Comparison of ENCODE assay signal across 10 mouse cellular contexts in the genomic region with DNA sequence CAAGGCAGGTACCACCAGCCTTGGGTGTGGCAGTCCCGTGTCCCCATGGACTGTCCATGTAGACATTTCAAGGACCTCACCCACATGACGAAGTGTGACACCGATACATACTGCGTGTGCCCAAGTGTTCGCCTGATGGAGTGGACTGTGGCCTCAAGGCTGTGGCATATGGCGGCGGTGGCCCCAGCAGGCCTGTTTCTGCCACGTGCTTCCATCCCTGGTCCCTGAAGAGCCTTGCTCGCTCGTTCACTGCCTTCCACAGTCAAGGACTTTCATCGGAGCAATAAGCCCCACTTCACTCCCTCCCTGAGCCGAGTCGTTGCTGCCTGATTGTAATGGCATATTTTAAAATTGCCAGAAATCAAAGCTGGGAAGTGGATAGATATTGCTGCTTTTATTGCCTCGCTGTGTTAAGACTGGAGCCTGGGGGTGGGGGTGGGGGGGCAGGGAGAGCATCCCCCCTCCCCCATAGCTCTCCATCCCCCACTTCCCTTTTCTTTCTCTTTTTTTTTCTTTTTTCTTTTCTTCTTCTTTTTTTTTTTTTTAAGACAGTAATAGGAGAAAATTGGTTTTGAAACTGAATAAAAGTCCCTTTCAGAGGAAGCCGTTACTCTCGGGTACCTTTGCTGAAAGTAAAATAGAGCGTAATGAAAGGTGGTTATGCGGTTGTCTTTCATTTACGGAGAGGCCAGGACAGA. TPM values are rescaled to one million over a fixed set of nuclear protein-coding genes. Genes with fewer than 3 reads are reported as not detected.
DNase-seq lines count a peak whose midpoint lies in the region; ATAC-seq and TF ChIP-seq lines count a peak whose summit lies in the region.
"Had no signal": no experiment of that assay in that cellular context is flagged by ENCODE, and none has a peak within 500 bp of the region (broad histone marks: within the 10 kb centered on the region; RNA-seq: fewer than 3 reads in every experiment).

No protein-coding gene starts in this region.

- H3K36me3 ChIP-seq in forebrain, embryonic 13.5 days (ENCODE audit: poor library complexity, severe bottlenecking), result peaks cover 19% of the 10 kb centered on the region
- no peaks in the 10 kb centered on the region for H3K36me3 ChIP-seq in limb, embryonic 13.5 days
- H3K36me3 ChIP-seq in neural tube, embryonic 15.5 days, result 0 out of 2 replicates have a peak, but pooled peaks cover 5% of the 10 kb centered on the region

- TF ChIP-seq CTCF in cerebellum, adult 2 months (IDR thresholded peaks at IDR 0.05; ENCODE audit: borderline replicate concordance, insufficient read depth, low read depth, low read length), result no peak

- TF ChIP-seq POLR2A in cerebellum, adult 2 months (IDR thresholded peaks at IDR 0.05; ENCODE audit: borderline replicate concordance, insufficient read depth, low read length), result no peak

- DNase-seq in retina, postnatal 1 day, result peak; percentile 35
- no peak for DNase-seq in retina, embryonic 14.5 days (ENCODE audit: low spot score)
- DNase-seq in urinary bladder, adult 18-20 months (ENCODE audit: low spot score in 2 of 2), result no peak
- DNase-seq in cerebellum, adult 2 months, result no peak
- DNase-seq: heart, adult 2 months; right cerebral cortex, postnatal 4 days had no signal

- WGBS in forebrain, embryonic 13.5 days, result 32% methylated on average over 19 of the region's 19 CpGs
- WGBS in limb, embryonic 13.5 days, result 37% methylated on average over 19 of the region's 19 CpGs
- WGBS in neural tube, embryonic 15.5 days, result 23% methylated on average over 19 of the region's 19 CpGs
- 78% methylated on average over 19 of the region's 19 CpGs for WGBS in cerebellum, adult 2 months

- peak overlapping the region; percentile 43 for H3K4me2 ChIP-seq in forebrain, embryonic 13.5 days
- peak overlapping the region; percentile 17 for H3K4me2 ChIP-seq in limb, embryonic 13.5 days (replicated peaks)
- peak overlapping the region; percentile 9; the same call in 1 of the 2 replicates for H3K4me2 ChIP-seq in neural tube, embryonic 15.5 days

- no peak overlapping the region for H3K9ac ChIP-seq in forebrain, embryonic 13.5 days
- H3K9ac ChIP-seq in limb, embryonic 13.5 days, result no peak overlapping the region
- H3K9ac ChIP-seq in neural tube, embryonic 15.5 days (replicated peaks), result no peak overlapping the region

- H3K27ac ChIP-seq in forebrain, embryonic 13.5 days, result peak overlapping the region; percentile 73
- no peak overlapping the region for H3K27ac ChIP-seq in limb, embryonic 13.5 days
- H3K27ac ChIP-seq in neural tube, embryonic 15.5 days (replicated peaks), result peak overlapping the region; percentile 76
- no peak overlapping the region for H3K27ac ChIP-seq in cerebellum, adult 2 months (ENCODE audit: insufficient read depth, low read length)
- H3K27ac ChIP-seq: heart, adult 2 months had no signal

- no peaks in the 10 kb centered on the region for H3K9me3 ChIP-seq in forebrain, embryonic 13.5 days (replicated peaks)
- H3K9me3 ChIP-seq in limb, embryonic 13.5 days, result no peaks in the 10 kb centered on the region
- no peaks in the 10 kb centered on the region for H3K9me3 ChIP-seq in neural tube, embryonic 15.5 days (replicated peaks)

- H3K27me3 ChIP-seq in forebrain, embryonic 13.5 days, result peaks cover 2% of the 10 kb centered on the region; the same call in 1 of the 2 replicates
- H3K27me3 ChIP-seq in limb, embryonic 13.5 days, result peaks cover 17% of the 10 kb centered on the region; the same call in 1 of the 2 replicates
- no peaks in the 10 kb centered on the region for H3K27me3 ChIP-seq in neural tube, embryonic 15.5 days (replicated peaks)
- H3K27me3 ChIP-seq in cerebellum, adult 2 months (ENCODE audit: control insufficient read depth, insufficient read depth, low read length), result no peaks in the 10 kb centered on the region

- no peak overlapping the region for H3K4me3 ChIP-seq in forebrain, embryonic 13.5 days
- no peak overlapping the region for H3K4me3 ChIP-seq in limb, embryonic 13.5 days
- H3K4me3 ChIP-seq in neural tube, embryonic 15.5 days (replicated peaks), result no peak overlapping the region
- no peak overlapping the region for H3K4me3 ChIP-seq in cerebellum, adult 2 months (replicated peaks; ENCODE audit: insufficient read depth, low read depth, low read length)
- H3K4me3 ChIP-seq: heart, adult 2 months had no signal

- H3K4me1 ChIP-seq in forebrain, embryonic 13.5 days, result peaks cover 87% of the 10 kb centered on the region
- peaks cover 57% of the 10 kb centered on the region for H3K4me1 ChIP-seq in limb, embryonic 13.5 days
- peaks cover 87% of the 10 kb centered on the region for H3K4me1 ChIP-seq in neural tube, embryonic 15.5 days
- peaks cover 37% of the 10 kb centered on the region for H3K4me1 ChIP-seq in cerebellum, adult 2 months (ENCODE audit: control insufficient read depth, insufficient read depth, low read length)

- no peak for ATAC-seq in forebrain, embryonic 13.5 days
- ATAC-seq in limb, embryonic 13.5 days (ENCODE audit: low FRiP score, low read depth), result no peak
- ATAC-seq in neural tube, embryonic 15.5 days (ENCODE audit: low FRiP score), result 0 out of 2 replicates have a peak, but pooled peaks have one; percentile 10
- ATAC-seq in monocyte, adult 5-6 weeks (replicated peaks; ENCODE audit: insufficient number of reproducible peaks, low FRiP score, low TSS enrichment, poor library complexity, severe bottlenecking), result no peak

RNA-seq across cellular contexts. Expression of a gene that starts 24.8 kb away (rescaled TPM):
- polyA plus RNA-seq in forebrain, embryonic 13.5 days (2015; fragmentation: Nextera tagmentation; extraction: Ambion mirVana), result 4.8 and 4.9 TPM in 2 replicates
- 0.69 and 0.72 TPM in 2 replicates for polyA plus RNA-seq in limb, embryonic 13.5 days (2015; fragmentation: Nextera tagmentation; extraction: Ambion mirVana)
- 4.7 and 5.3 TPM in 2 replicates for polyA plus RNA-seq in neural tube, embryonic 15.5 days (2015; fragmentation: Nextera tagmentation; extraction: Ambion mirVana)
- 18.7 and 20.5 TPM in 2 replicates for polyA plus RNA-seq in cerebellum, adult 2 months (2012; rRNA removed)
- total RNA-seq in monocyte, adult 5-6 weeks (2017), result 0.75 TPM in 1 of 3 replicates, not detected in the others

Comparison
In these comparisons a context has a peak if more than half of its experiments do, and no peak if none do; other contexts are left out.
1. H3K27ac ChIP-seq: peak in forebrain, embryonic 13.5 days (single experiment) and neural tube, embryonic 15.5 days (single experiment); none in limb, embryonic 13.5 days (single experiment) and cerebellum, adult 2 months (single experiment).
2. Peak in every context shown above with its lines, with median percentiles within 50 percentile points of each other: H3K4me2 ChIP-seq.